Mouse (Mus musculus) MEL (cell line): ENCODE measurements around the gene Tent4b. TPM values are rescaled to one million over a fixed set of nuclear protein-coding genes. Genes with fewer than 3 reads are reported as not detected.

ENCODE experiments used
- DNase-seq: peaks from one replicate; pipeline ENCODE4 v3.0.0; 2011; ENCODE audit warnings: low read depth, low spot score
- H3K27ac ChIP-seq: 2 replicates; pipeline ENCODE4 v1.5.1; 2012; ENCODE audit warnings: low read depth, mild to moderate bottlenecking, control low read depth, low read length, moderate library complexity; ENCODE audit not compliant: control insufficient read depth
- H3K27me3 ChIP-seq, 2 experiments: fragments of 150-350 bp in 1 of 2; sonication (generic) in 1 of 2; 2 replicates each; pipeline ENCODE4 v1.6.1; 2012; ENCODE audit warnings: low read length in 2 of 2, mild to moderate bottlenecking in 2 of 2, improper control_type of control experiment in 1 of 2, moderate library complexity in 1 of 2; ENCODE audit not compliant: insufficient read depth in 2 of 2, control insufficient read depth in 1 of 2
- H3K36me3 ChIP-seq, 2 experiments: 2 replicates each; pipeline ENCODE4 v1.6.1; 2012 to 2014; ENCODE audit warnings: low read length in 2 of 2, improper control_type of control experiment in 1 of 2, inconsistent platforms in 1 of 2, mild to moderate bottlenecking in 1 of 2; ENCODE audit not compliant: insufficient read depth in 2 of 2, control insufficient read depth in 1 of 2
- H3K4me1 ChIP-seq, 2 experiments: fragments of 150-350 bp in 1 of 2; sonication (generic) in 1 of 2; 2 replicates each; pipeline ENCODE4 v1.6.1; 2012; ENCODE audit warnings: low read length in 2 of 2, improper control_type of control experiment in 1 of 2, mild to moderate bottlenecking in 1 of 2; ENCODE audit not compliant: insufficient read depth in 2 of 2, control insufficient read depth in 1 of 2
- H3K4me3 ChIP-seq, 2 experiments: fragments of 150-350 bp in 1 of 2; sonication (generic) in 1 of 2; 2 replicates each; pipeline ENCODE4 v1.5.1; 2012; ENCODE audit warnings: low read depth in 2 of 2, low read length in 2 of 2, mild to moderate bottlenecking in 2 of 2, moderate library complexity in 2 of 2, control low read depth in 1 of 2, improper control_type of control experiment in 1 of 2; ENCODE audit not compliant: control insufficient read depth in 1 of 2, insufficient read depth in 1 of 2
- H3K79me2 ChIP-seq: 2 replicates; pipeline ENCODE4 v1.6.1; 2012; ENCODE audit warnings: mild to moderate bottlenecking, low read length, moderate library complexity; ENCODE audit not compliant: control insufficient read depth, poor library complexity, insufficient read depth
- H3K9ac ChIP-seq: 2 replicates; pipeline ENCODE4 v1.6.1; 2012; ENCODE audit warnings: low read depth, mild to moderate bottlenecking, control low read depth, low read length, moderate library complexity; ENCODE audit not compliant: control insufficient read depth, poor library complexity, severe bottlenecking
- H3K9me3 ChIP-seq: fragments of 150-350 bp; sonication (generic); replicated peaks from 2 replicates; pipeline ENCODE4 v1.6.1; 2012; ENCODE audit warnings: mild to moderate bottlenecking, low read length, improper control_type of control experiment, moderate library complexity; ENCODE audit not compliant: insufficient read depth
- BHLHE40 ChIP-seq: IDR thresholded peaks from 2 replicates; pipeline ENCODE4 v1.6.1; 2012; ENCODE audit warnings: low read depth, mild to moderate bottlenecking, inconsistent platforms, low read length, improper control_type of control experiment, borderline replicate concordance
- CHD1 ChIP-seq: IDR thresholded peaks from 2 replicates; pipeline ENCODE4 v1.6.1; 2012; ENCODE audit warnings: low read depth, mild to moderate bottlenecking, inconsistent platforms, low read length, improper control_type of control experiment
- CHD2 ChIP-seq: IDR thresholded peaks from 2 replicates; pipeline ENCODE4 v1.6.1; 2011; ENCODE audit warnings: low read length, improper control_type of control experiment
- CTCF ChIP-seq, 3 experiments: IDR thresholded peaks in 2 of 3; conservative IDR thresholded peaks in 1 of 3; 2 replicates each; pipeline ENCODE4 v1.5.1; 2011 to 2012; ENCODE audit warnings: low read length in 3 of 3, low read depth in 2 of 3, mild to moderate bottlenecking in 2 of 3, improper control_type of control experiment in 1 of 3, inconsistent platforms in 1 of 3, mixed read lengths in 1 of 3, moderate library complexity in 1 of 3; ENCODE audit not compliant: control insufficient read depth in 1 of 3, insufficient read depth in 1 of 3, poor library complexity in 1 of 3, severe bottlenecking in 1 of 3
- E2F4 ChIP-seq: IDR thresholded peaks from 2 replicates; pipeline ENCODE4 v1.6.1; 2011; ENCODE audit warnings: low read depth, low read length, improper control_type of control experiment, borderline replicate concordance
- ELF1 ChIP-seq: IDR thresholded peaks from 2 replicates; pipeline ENCODE4 v1.6.1; 2014; ENCODE audit warnings: low read depth, mild to moderate bottlenecking, inconsistent platforms, low read length, improper control_type of control experiment, moderate library complexity
- EP300 ChIP-seq, 2 experiments: IDR thresholded peaks; 2 replicates each; pipeline ENCODE4 v1.6.1; 2011; ENCODE audit warnings: improper control_type of control experiment in 2 of 2, low read length in 2 of 2, low read depth in 1 of 2, mild to moderate bottlenecking in 1 of 2
- ETS1 ChIP-seq: IDR thresholded peaks from 2 replicates; pipeline ENCODE4 v1.6.1; 2012; ENCODE audit warnings: low read depth, mild to moderate bottlenecking, inconsistent platforms, low read length, improper control_type of control experiment, moderate library complexity
- GABPA ChIP-seq: IDR thresholded peaks from 2 replicates; pipeline ENCODE4 v1.6.1; 2012; ENCODE audit warnings: low read depth, mild to moderate bottlenecking, inconsistent platforms, low read length, improper control_type of control experiment, moderate library complexity
- GATA1 ChIP-seq: IDR thresholded peaks from 2 replicates; pipeline ENCODE4 v1.6.1; 2011; ENCODE audit warnings: low read depth, low read length, improper control_type of control experiment
- HCFC1 ChIP-seq: IDR thresholded peaks from 2 replicates; pipeline ENCODE4 v1.6.1; 2012; ENCODE audit warnings: low read depth, mild to moderate bottlenecking, inconsistent platforms, low read length, improper control_type of control experiment, moderate library complexity
- JUND ChIP-seq: IDR thresholded peaks from 2 replicates; pipeline ENCODE4 v1.6.1; 2011; ENCODE audit warnings: low read depth, mild to moderate bottlenecking, improper control_type of control experiment, low read length
- MAFK ChIP-seq: IDR thresholded peaks from 2 replicates; pipeline ENCODE4 v1.6.1; 2011; ENCODE audit warnings: low read depth, mild to moderate bottlenecking, low read length, improper control_type of control experiment, borderline replicate concordance
- MAX ChIP-seq: IDR thresholded peaks from 2 replicates; pipeline ENCODE4 v1.6.1; 2011; ENCODE audit warnings: low read length, improper control_type of control experiment
- MAZ ChIP-seq: IDR thresholded peaks from 2 replicates; pipeline ENCODE4 v1.6.1; 2012; ENCODE audit warnings: low read depth, mild to moderate bottlenecking, inconsistent platforms, low read length, improper control_type of control experiment
- MXI1 ChIP-seq: IDR thresholded peaks from 2 replicates; pipeline ENCODE4 v1.6.1; 2011; ENCODE audit warnings: mild to moderate bottlenecking, low read depth, low read length, improper control_type of control experiment
- MYC ChIP-seq: IDR thresholded peaks from 2 replicates; pipeline ENCODE4 v1.6.1; 2011; ENCODE audit warnings: low read depth, mild to moderate bottlenecking, low read length, improper control_type of control experiment, moderate library complexity
- NELFE ChIP-seq: IDR thresholded peaks from 2 replicates; pipeline ENCODE4 v1.6.1; 2011; ENCODE audit warnings: low read depth, low read length, improper control_type of control experiment
- POLR2A ChIP-seq, 2 experiments: IDR thresholded peaks; 2 replicates each; pipeline ENCODE4 v1.6.1; 2011 to 2012; ENCODE audit warnings: low read length in 2 of 2, mild to moderate bottlenecking in 2 of 2, control low read depth in 1 of 2, improper control_type of control experiment in 1 of 2, low read depth in 1 of 2, moderate library complexity in 1 of 2; ENCODE audit not compliant: control insufficient read depth in 1 of 2, insufficient read depth in 1 of 2, poor library complexity in 1 of 2
- POLR2AphosphoS2 ChIP-seq: IDR thresholded peaks from 2 replicates; pipeline ENCODE4 v1.6.1; 2011; ENCODE audit warnings: low read length, improper control_type of control experiment
- POLR2AphosphoS5 ChIP-seq: IDR thresholded peaks from 2 replicates; pipeline ENCODE4 v1.6.1; 2012; ENCODE audit warnings: low read depth, borderline replicate concordance, mild to moderate bottlenecking, inconsistent platforms, low read length, moderate library complexity, mixed read lengths
- RAD21 ChIP-seq: IDR thresholded peaks from 2 replicates; pipeline ENCODE4 v1.6.1; 2011; ENCODE audit warnings: mild to moderate bottlenecking, low read depth, low read length, improper control_type of control experiment
- RCOR1 ChIP-seq: IDR thresholded peaks from 2 replicates; pipeline ENCODE4 v1.6.1; 2012; ENCODE audit warnings: low read depth, mild to moderate bottlenecking, inconsistent platforms, low read length, improper control_type of control experiment
- SIN3A ChIP-seq: IDR thresholded peaks from 2 replicates; pipeline ENCODE4 v1.6.1; 2012; ENCODE audit warnings: low read length, improper control_type of control experiment, inconsistent platforms
- SMC3 ChIP-seq: IDR thresholded peaks from 2 replicates; pipeline ENCODE4 v1.6.1; 2011; ENCODE audit warnings: low read depth, low read length, improper control_type of control experiment
- TAL1 ChIP-seq: IDR thresholded peaks from 2 replicates; pipeline ENCODE4 v1.6.1; 2012; ENCODE audit warnings: mild to moderate bottlenecking, inconsistent platforms, low read length, moderate library complexity, mixed read lengths
- TBP ChIP-seq: IDR thresholded peaks from 2 replicates; pipeline ENCODE4 v1.8.0; 2011; ENCODE audit warnings: low read depth, low read length, improper control_type of control experiment
- TCF12 ChIP-seq: IDR thresholded peaks from 2 replicates; pipeline ENCODE4 v1.6.1; 2014; ENCODE audit warnings: low read depth, mild to moderate bottlenecking, inconsistent platforms, low read length, improper control_type of control experiment, moderate library complexity
- UBTF ChIP-seq: IDR thresholded peaks from 2 replicates; pipeline ENCODE4 v1.6.1; 2012; ENCODE audit warnings: low read depth, mild to moderate bottlenecking, inconsistent platforms, low read length, improper control_type of control experiment, moderate library complexity, borderline replicate concordance; ENCODE audit not compliant: insufficient read depth
- USF1 ChIP-seq: IDR thresholded peaks from 2 replicates; pipeline ENCODE4 v1.6.1; 2014; ENCODE audit warnings: low read depth, mild to moderate bottlenecking, inconsistent platforms, low read length, improper control_type of control experiment, moderate library complexity
- USF2 ChIP-seq, 2 experiments: IDR thresholded peaks; 2 replicates each; pipeline ENCODE4 v1.6.1; 2011 to 2012; ENCODE audit warnings: improper control_type of control experiment in 2 of 2, low read length in 2 of 2, borderline replicate concordance in 1 of 2, inconsistent platforms in 1 of 2, low read depth in 1 of 2, mild to moderate bottlenecking in 1 of 2; ENCODE audit not compliant: insufficient read depth in 1 of 2
- ZC3H11A ChIP-seq: IDR thresholded peaks from 2 replicates; pipeline ENCODE4 v1.6.1; 2012; ENCODE audit warnings: low read depth, mild to moderate bottlenecking, inconsistent platforms, low read length, improper control_type of control experiment
- ZKSCAN1 ChIP-seq: IDR thresholded peaks from 2 replicates; pipeline ENCODE4 v1.6.1; 2012; ENCODE audit warnings: low read depth, mild to moderate bottlenecking, inconsistent platforms, low read length, improper control_type of control experiment, moderate library complexity
- ZMIZ1 ChIP-seq: IDR thresholded peaks from 2 replicates; pipeline ENCODE4 v1.6.1; 2012; ENCODE audit warnings: low read depth, mild to moderate bottlenecking, inconsistent platforms, low read length, improper control_type of control experiment, moderate library complexity
- polyA plus RNA-seq, 2 experiments: library from polyadenylated mRNA; stranded (reverse) in 1 of 2; unstranded in 1 of 2; fragments of >175 nt in 1 of 2; fragments of >200 nt in 1 of 2; gene quantifications; 2 replicates each; pipeline versions ENCODE4 v1.2.1 to v1.2.4; 2012; ENCODE audit warnings: low replicate concordance in 2 of 2, low read depth in 1 of 2; ENCODE audit not compliant: insufficient read length in 2 of 2, insufficient read depth in 1 of 2, missing spikeins in 1 of 2
- total RNA-seq: library from RNA; depleted of rRNA; stranded (reverse); fragments of 300-350 nt; gene quantifications from 2 replicates; pipeline ENCODE4 v1.2.3, GENCODE M21; 2012; rRNA removed

Tent4b gene
- 25.9 and 28.7 TPM in 2 replicates for total RNA-seq
- 10 to 100 TPM in 1 of 2 experiments, not detected in 1; 45.3 TPM for polyA plus RNA-seq

DNA sequence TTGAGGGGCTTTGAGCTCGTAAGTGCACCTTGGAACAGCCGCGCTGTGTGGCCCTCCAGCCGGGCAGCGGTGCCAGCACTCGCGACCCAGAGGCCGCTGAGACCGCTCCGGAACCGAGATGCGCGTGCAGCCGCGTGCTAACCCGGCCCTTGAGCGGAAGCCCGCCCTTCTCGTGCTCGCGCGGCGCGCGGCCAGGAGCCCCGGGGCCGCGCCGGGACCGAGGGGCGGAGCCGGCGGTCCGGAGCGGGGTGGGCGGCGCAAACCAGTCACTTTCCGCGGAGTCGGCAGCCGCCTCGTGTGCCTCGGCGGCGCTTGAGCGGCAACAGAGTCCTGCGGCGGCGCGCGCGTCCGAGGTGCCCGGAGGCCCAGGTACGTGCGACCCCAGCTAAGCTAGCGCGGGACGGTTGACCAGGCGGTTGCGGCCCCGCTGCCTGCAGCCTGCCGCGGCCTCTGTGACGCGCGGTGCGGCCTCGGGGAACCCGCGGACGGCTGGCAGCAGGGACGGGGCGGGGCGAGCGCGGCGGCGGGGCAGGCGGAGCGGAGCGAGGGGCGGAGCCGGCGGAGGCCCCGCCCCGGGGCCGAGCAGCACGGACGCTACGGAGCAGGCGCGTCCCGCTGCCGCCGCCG, at the start of gene Tent4b:
TSS of gene Tent4b (plus strand) at position 269 of the 627 bp plus-strand sequence.
- Histone ChIP-seq H3K27me3 (no peaks in the 10 kb centered on the region; a peak in 1 of 4 replicates), H3K9me3 (no peaks in the 10 kb centered on the region), H3K4me3 (peak within 1 kb of the TSS; percentile 86), H3K4me1 (peaks cover 5 to 17% of the 10 kb centered on the region in 2 experiments), H3K36me3 (peaks cover 2 to 15% of the 10 kb centered on the region in 2 experiments; a peak in 3 of 4 replicates), H3K27ac (peak within 1 kb of the TSS; percentile 85), H3K79me2 (peaks cover 40% of the 10 kb centered on the region), H3K9ac (peak within 1 kb of the TSS; percentile 96)
- TF ChIP-seq POLR2AphosphoS5 (no peak), HCFC1 (0 out of 2 replicates have a peak, but pooled peaks have one; percentile 46), MYC (peak; percentile 52; the same call in 1 of the 2 replicates), POLR2A (IDR thresholded peaks at IDR 0.05; ENCODE audit: control insufficient read depth in 1 of 2, insufficient read depth in 1 of 2, low read depth in 1 of 2, low read length in 2 of 2, poor library complexity in 1 of 2) (peak; percentile 92 to 94), MAZ (0 out of 2 replicates have a peak, but pooled peaks have one; percentile 20), USF1 (no peak), GABPA (no peak), TAL1 (no peak), ZKSCAN1 (no peak), CHD2 (no peak), ETS1 (no peak), CHD1 (no peak), E2F4 (no peak), JUND (no peak), USF2 (IDR thresholded peaks at IDR 0.05; ENCODE audit: borderline replicate concordance in 1 of 2, insufficient read depth in 1 of 2, low read depth in 1 of 2, low read length in 2 of 2) (no peak), TBP (peak; percentile 50; the same call in 1 of the 2 replicates), POLR2AphosphoS2 (peak; percentile 58; the same call in 1 of the 2 replicates), MAFK (no peak), BHLHE40 (no peak), UBTF (0 out of 2 replicates have a peak, but pooled peaks have one; percentile 53), TCF12 (peak; percentile 18; the same call in 1 of the 2 replicates), RCOR1 (no peak), MXI1 (peak; percentile 88), SIN3A (peak; percentile 68; the same call in 1 of the 2 replicates), MAX (peak; percentile 73), RAD21 (no peak), CTCF (IDR thresholded peaks at IDR 0.05 in 2 of 3, conservative IDR thresholded peaks at IDR 0.05 in 1 of 3; ENCODE audit: control insufficient read depth in 1 of 3, insufficient read depth in 1 of 3, low read depth in 2 of 3, low read length in 3 of 3, poor library complexity in 1 of 3, severe bottlenecking in 1 of 3) (no peak), ELF1 (0 out of 2 replicates have a peak, but pooled peaks have one; percentile 29), ZC3H11A (no peak), GATA1 (no peak), SMC3 (no peak), ZMIZ1 (peak; percentile 84; the same call in 1 of the 2 replicates), NELFE (peak; percentile 94), EP300 (IDR thresholded peaks at IDR 0.05; ENCODE audit: low read depth in 1 of 2, low read length in 2 of 2) (no peak)
- peak; percentile 90 for DNase-seq
